Mouse (Mus musculus) midbrain, embryonic 13.5 days (tissue): ENCODE data around the gene Fkbp2. TPM values are rescaled to one million over a fixed set of nuclear protein-coding genes. Genes with fewer than 3 reads are reported as not detected.

Experiments
- ATAC-seq: fragments of 200-750 bp; cut with Nextera tagmentation; 2 replicates; pipeline ENCODE4 v1.8.0; 2017; ENCODE audit warnings: mild to moderate bottlenecking, moderate TSS enrichment, moderate library complexity
- H3K27ac ChIP-seq: fragments of 300-500 bp; sonication (generic); 2 replicates; pipeline ENCODE4 v1.5.1; 2015; ENCODE audit warnings: inconsistent platforms, mild to moderate bottlenecking, moderate library complexity
- H3K27me3 ChIP-seq: fragments of 300-500 bp; sonication (generic); 2 replicates; pipeline ENCODE4 v1.6.1; 2015; ENCODE audit warnings: mild to moderate bottlenecking, inconsistent platforms
- H3K36me3 ChIP-seq: fragments of 300-500 bp; sonication (generic); 2 replicates; pipeline ENCODE4 v1.6.1; 2015; ENCODE audit warnings: mild to moderate bottlenecking, inconsistent platforms
- H3K4me1 ChIP-seq: fragments of 300-500 bp; sonication (generic); replicated peaks from 2 replicates; pipeline ENCODE4 v1.6.1; 2015; ENCODE audit warnings: inconsistent platforms
- H3K4me2 ChIP-seq: fragments of 300-500 bp; sonication (generic); replicated peaks from 2 replicates; pipeline ENCODE4 v1.6.1; 2015; ENCODE audit warnings: moderate library complexity, mild to moderate bottlenecking, inconsistent platforms
- H3K4me3 ChIP-seq: fragments of 300-500 bp; sonication (generic); replicated peaks from 2 replicates; pipeline ENCODE4 v1.5.1; 2015; ENCODE audit warnings: mild to moderate bottlenecking, inconsistent platforms
- H3K9ac ChIP-seq: fragments of 300-500 bp; sonication (generic); replicated peaks from 2 replicates; pipeline ENCODE4 v1.6.1; 2015; ENCODE audit warnings: mild to moderate bottlenecking, inconsistent platforms
- H3K9me3 ChIP-seq: fragments of 300-500 bp; sonication (generic); 2 replicates; pipeline ENCODE4 v1.6.1; 2016; ENCODE audit warnings: mild to moderate bottlenecking, inconsistent platforms
- WGBS: fragments of 180-500 bp; shearing (Covaris S2); methylation state at CpG from one replicate; pipeline ENCODE4 v1.1.7; 2015; 5-methylcytosine and 5-hydroxymethylcytosine counted together
- polyA plus RNA-seq: library from polyadenylated mRNA; unstranded; fragments of >200 nt; fragmentation: Nextera tagmentation; extraction: Ambion mirVana; gene quantifications from 2 replicates; pipeline ENCODE4 v1.2.1, GENCODE M21; 2015

The Fkbp2 gene
- polyA plus RNA-seq, 1 experiment from 2014 or later: 100 TPM

GRCm38 (mm10) chr19:6987061-6987903, 7.0 kb upstream of the Fkbp2 start, which contains the start of gene Vegfb:
Gene Vegfb (minus strand): TSS chr19:6987651.
- no peaks in the 10 kb centered on the region for H3K27me3 ChIP-seq
- peak within 1 kb of the TSS; percentile 81 for H3K4me3 ChIP-seq
- H3K9ac ChIP-seq: peak within 1 kb of the TSS; percentile 90
- H3K4me1 ChIP-seq: peaks cover 27% of the 10 kb centered on the region
- H3K9me3 ChIP-seq: no peaks in the 10 kb centered on the region
- H3K27ac ChIP-seq: peak within 1 kb of the TSS; percentile 73
- H3K4me2 ChIP-seq: peak within 1 kb of the TSS; percentile 93
- ATAC-seq: peak; percentile 67
- H3K36me3 ChIP-seq: peaks cover 26% of the 10 kb centered on the region
- 1% methylated on average over 43 of the region's 85 CpGs for WGBS

GRCm38 (mm10) chr19:6985951-6986708, 5.8 kb upstream of the Fkbp2 start:
- ATAC-seq: no peak
- WGBS: 85% methylated on average over 10 of the region's 10 CpGs
- no peaks in the 10 kb centered on the region for H3K9me3 ChIP-seq
- peak overlapping the region; percentile 81; the same call in 1 of the 2 replicates for H3K4me3 ChIP-seq
- peaks cover 22% of the 10 kb centered on the region for H3K4me1 ChIP-seq
- H3K27me3 ChIP-seq: no peaks in the 10 kb centered on the region
- no peak overlapping the region; the same call in 1 of the 2 replicates for H3K9ac ChIP-seq
- H3K36me3 ChIP-seq: peaks cover 28% of the 10 kb centered on the region
- peak overlapping the region; percentile 93 for H3K4me2 ChIP-seq
- no peak overlapping the region for H3K27ac ChIP-seq

- H3K27me3 ChIP-seq: no peaks in the 10 kb centered on the region
- ATAC-seq: no peak
- H3K9ac ChIP-seq: no peak overlapping the region
- no peaks in the 10 kb centered on the region for H3K9me3 ChIP-seq
- no peak overlapping the region for H3K4me3 ChIP-seq
- no peak overlapping the region for H3K27ac ChIP-seq
- peaks cover 28% of the 10 kb centered on the region for H3K36me3 ChIP-seq
- WGBS: 83% methylated on average over 19 of the region's 19 CpGs
- peaks cover 28% of the 10 kb centered on the region for H3K4me1 ChIP-seq
- H3K4me2 ChIP-seq: no peak overlapping the region
Observed at GRCm38 (mm10) chr19:6985300-6985699, 5.0 kb upstream of the Fkbp2 start.

- Histone ChIP-seq H3K36me3 (peaks cover 26% of the 10 kb centered on the region), H3K4me1 (peaks cover 39% of the 10 kb centered on the region), H3K27ac (no peak overlapping the region), H3K4me3 (no peak overlapping the region), H3K9ac (no peak overlapping the region), H3K27me3 (no peaks in the 10 kb centered on the region), H3K9me3 (no peaks in the 10 kb centered on the region), H3K4me2 (no peak overlapping the region)
- 51% methylated on average over 5 of the region's 5 CpGs for WGBS
- no peak for ATAC-seq
Observed at GRCm38 (mm10) chr19:6983621-6984020, 3.3 kb upstream of the Fkbp2 start.

GRCm38 (mm10) chr19:6981465-6981864, 1.2 kb upstream of the Fkbp2 start:
- 0 out of 2 replicates have a peak overlapping the region, but pooled peaks have one; percentile 87 for H3K4me2 ChIP-seq
- H3K9me3 ChIP-seq: no peaks in the 10 kb centered on the region
- peaks cover 45% of the 10 kb centered on the region for H3K4me1 ChIP-seq
- ATAC-seq: no peak
- no peaks in the 10 kb centered on the region for H3K27me3 ChIP-seq
- H3K4me3 ChIP-seq: 0 out of 2 replicates have a peak overlapping the region, but pooled peaks have one; percentile 65
- no peak overlapping the region for H3K27ac ChIP-seq
- H3K36me3 ChIP-seq: peaks cover 46% of the 10 kb centered on the region
- no peak overlapping the region for H3K9ac ChIP-seq
- 85% methylated on average over 4 of the region's 4 CpGs for WGBS

GRCm38 (mm10) chr19:6979486-6980380, 568 bp downstream of the Fkbp2 start:
- Histone ChIP-seq H3K4me2 (peak overlapping the region; percentile 87), H3K27ac (peak overlapping the region; percentile 97), H3K27me3 (no peaks in the 10 kb centered on the region), H3K9me3 (no peaks in the 10 kb centered on the region), H3K36me3 (peaks cover 36% of the 10 kb centered on the region), H3K9ac (peak overlapping the region; percentile 79), H3K4me3 (peak overlapping the region; percentile 65), H3K4me1 (peaks cover 47% of the 10 kb centered on the region)
- ATAC-seq: peak; percentile 85
- under 1% methylated on average over 59 of the region's 59 CpGs for WGBS

GRCm38 (mm10) chr19:6979001-6979479, 1.3 kb downstream of the Fkbp2 start:
- Histone ChIP-seq H3K9ac (peak overlapping the region; percentile 79), H3K4me1 (peaks cover 49% of the 10 kb centered on the region), H3K36me3 (peaks cover 34% of the 10 kb centered on the region), H3K9me3 (no peaks in the 10 kb centered on the region), H3K27ac (peak overlapping the region; percentile 97), H3K4me2 (peak overlapping the region; percentile 87), H3K4me3 (peak overlapping the region; percentile 65), H3K27me3 (no peaks in the 10 kb centered on the region)
- 0 out of 2 replicates have a peak, but pooled peaks have one; percentile 0 for ATAC-seq
- WGBS: 9% methylated on average over 11 of the region's 11 CpGs

- Histone ChIP-seq H3K4me3 (peak overlapping the region; percentile 65), H3K9ac (peak overlapping the region; percentile 79), H3K27me3 (no peaks in the 10 kb centered on the region), H3K36me3 (peaks cover 34% of the 10 kb centered on the region), H3K27ac (peak overlapping the region; percentile 97), H3K9me3 (no peaks in the 10 kb centered on the region), H3K4me1 (peaks cover 53% of the 10 kb centered on the region), H3K4me2 (peak overlapping the region; percentile 87)
- WGBS: 43% methylated on average over 3 of the region's 3 CpGs
- ATAC-seq: no peak
Observed at GRCm38 (mm10) chr19:6978639-6978974, 1.7 kb downstream of the Fkbp2 start.

- no peak for ATAC-seq
- Histone ChIP-seq H3K4me2 (peak overlapping the region; percentile 87), H3K36me3 (peaks cover 30% of the 10 kb centered on the region), H3K4me3 (peak overlapping the region; percentile 65), H3K27ac (peak overlapping the region; percentile 97), H3K27me3 (no peaks in the 10 kb centered on the region), H3K9me3 (no peaks in the 10 kb centered on the region), H3K9ac (peak overlapping the region; percentile 79), H3K4me1 (peaks cover 53% of the 10 kb centered on the region)
- 86% methylated on average over 13 of the region's 13 CpGs for WGBS
Observed at GRCm38 (mm10) chr19:6977759-6978638, 2.3 kb downstream of the Fkbp2 start.

- H3K9ac ChIP-seq: peak within 1 kb of the TSS; percentile 88
- WGBS: under 1% methylated on average over 16 of the region's 16 CpGs
- peak; percentile 1; the same call in 1 of the 2 replicates for ATAC-seq
- H3K4me1 ChIP-seq: peaks cover 47% of the 10 kb centered on the region
- peaks cover 9% of the 10 kb centered on the region for H3K27me3 ChIP-seq
- H3K27ac ChIP-seq: peak within 1 kb of the TSS; percentile 96
- H3K9me3 ChIP-seq: no peaks in the 10 kb centered on the region
- H3K4me2 ChIP-seq: peak within 1 kb of the TSS; percentile 87
- peak within 1 kb of the TSS; percentile 82 for H3K4me3 ChIP-seq
- H3K36me3 ChIP-seq: peaks cover 22% of the 10 kb centered on the region
Observed at GRCm38 (mm10) chr19:6975537-6976521, 4.5 kb downstream of the Fkbp2 start, which contains the start of gene Plcb3. Gene Plcb3 (minus strand): TSS chr19:6976470.
